Mouse (Mus musculus): ENCODE measurements around the gene Tmem9.

- TF ChIP-seq CTCF (IDR thresholded peaks at IDR 0.05; ENCODE audit: extremely low read depth, insufficient read depth, insufficient read length, insufficient replicate concordance) (no peak), POLR2A (IDR thresholded peaks at IDR 0.05; ENCODE audit: low read depth, low read length) (no peak)
Measured at GRCm38 (mm10) chr1:135967739-135968138, 40.2 kb upstream of the Tmem9 start.
